ENCODE assay signal across 7 mouse cellular contexts in genomic region chr16:5202681-5203080, GRCm38 (mm10). TPM values are rescaled to one million over a fixed set of nuclear protein-coding genes. Genes with fewer than 3 reads are reported as not detected.
DNase-seq lines count a peak whose midpoint lies in the region; ATAC-seq and TF ChIP-seq lines count a peak whose summit lies in the region.

No protein-coding gene starts in this region.

- DNase-seq in T-cell, adult 2 months (ENCODE audit: low spot score) = peak; percentile 25
- peak; percentile 38 for DNase-seq in hindbrain, embryonic 10.5 days (ENCODE audit: low spot score)
- peak; percentile 50 for DNase-seq in layer of hippocampus, adult 9-10 months (ENCODE audit: low spot score)
- peak; percentile 83 for DNase-seq in lung, postnatal 0 days (ENCODE audit: low spot score)
- DNase-seq in retina, postnatal 1 day = peak; percentile 53

- no peaks in the 10 kb centered on the region for H3K9me3 ChIP-seq in ES-Bruce4 (replicated peaks; ENCODE audit: control insufficient read depth, insufficient read depth, low read length, poor library complexity, severe bottlenecking)
- H3K9me3 ChIP-seq in embryonic facial prominence, embryonic 15.5 days (replicated peaks) = no peaks in the 10 kb centered on the region
- H3K9me3 ChIP-seq in hindbrain, embryonic 10.5 days = no peaks in the 10 kb centered on the region
- H3K9me3 ChIP-seq in lung, postnatal 0 days (ENCODE audit: low read length) = no peaks in the 10 kb centered on the region

- no peaks in the 10 kb centered on the region for H3K27me3 ChIP-seq in ES-Bruce4 (ENCODE audit: control insufficient read depth, insufficient read depth, low read length, poor library complexity, severe bottlenecking)
- H3K27me3 ChIP-seq in embryonic facial prominence, embryonic 15.5 days = no peaks in the 10 kb centered on the region
- H3K27me3 ChIP-seq in hindbrain, embryonic 10.5 days (ENCODE audit: insufficient read depth, poor library complexity, severe bottlenecking) = peaks cover 4% of the 10 kb centered on the region; the same call in 1 of the 2 replicates
- no peaks in the 10 kb centered on the region for H3K27me3 ChIP-seq in lung, postnatal 0 days (replicated peaks; ENCODE audit: insufficient read depth, low read length)

- no peak overlapping the region for H3K27ac ChIP-seq in ES-Bruce4 (ENCODE audit: insufficient read depth, low read length)
- H3K27ac ChIP-seq in embryonic facial prominence, embryonic 15.5 days (replicated peaks) = no peak overlapping the region
- no peak overlapping the region for H3K27ac ChIP-seq in hindbrain, embryonic 10.5 days
- no peak overlapping the region for H3K27ac ChIP-seq in lung, postnatal 0 days (ENCODE audit: low read length)

- peak overlapping the region; percentile 94 for H3K4me2 ChIP-seq in embryonic facial prominence, embryonic 15.5 days (replicated peaks)
- peak overlapping the region; percentile 100 for H3K4me2 ChIP-seq in lung, postnatal 0 days (replicated peaks; ENCODE audit: low read depth, low read length)

- H3K36me3 ChIP-seq in ES-Bruce4 (ENCODE audit: control insufficient read depth, insufficient read depth, low read length, poor library complexity, severe bottlenecking) = no peaks in the 10 kb centered on the region
- peaks cover 15% of the 10 kb centered on the region for H3K36me3 ChIP-seq in embryonic facial prominence, embryonic 15.5 days
- peaks cover 17% of the 10 kb centered on the region for H3K36me3 ChIP-seq in hindbrain, embryonic 10.5 days
- H3K36me3 ChIP-seq in lung, postnatal 0 days (ENCODE audit: insufficient read depth, low read length) = no peaks in the 10 kb centered on the region

- H3K4me3 ChIP-seq in ES-Bruce4 (ENCODE audit: low read depth, low read length) = peak overlapping the region; percentile 91
- H3K4me3 ChIP-seq in embryonic facial prominence, embryonic 15.5 days (replicated peaks) = peak overlapping the region; percentile 79
- H3K4me3 ChIP-seq in hindbrain, embryonic 10.5 days = peak overlapping the region; percentile 92
- peak overlapping the region; percentile 75 for H3K4me3 ChIP-seq in lung, postnatal 0 days (ENCODE audit: low read depth, low read length)

- TF ChIP-seq CTCF in ES-Bruce4 (IDR thresholded peaks at IDR 0.05; ENCODE audit: low read depth, low read length) = peak; percentile 73
- peak; percentile 79 for TF ChIP-seq CTCF in lung, postnatal 0 days (IDR thresholded peaks at IDR 0.05)

- no peak for TF ChIP-seq POLR2A in ES-Bruce4 (IDR thresholded peaks at IDR 0.05; ENCODE audit: insufficient read depth, low read length)

- no peaks in the 10 kb centered on the region for H3K4me1 ChIP-seq in ES-Bruce4 (ENCODE audit: control insufficient read depth, insufficient read depth, low read length)
- H3K4me1 ChIP-seq in embryonic facial prominence, embryonic 15.5 days = peaks cover 12% of the 10 kb centered on the region
- H3K4me1 ChIP-seq in hindbrain, embryonic 10.5 days (replicated peaks) = peaks cover 10% of the 10 kb centered on the region
- H3K4me1 ChIP-seq in lung, postnatal 0 days (ENCODE audit: insufficient read depth, low read depth, low read length) = 0 out of 2 replicates have a peak, but pooled peaks cover 5% of the 10 kb centered on the region

- TF ChIP-seq EP300 in ES-Bruce4 (IDR thresholded peaks at IDR 0.05; ENCODE audit: insufficient read depth, low read depth, low read length) = no peak
- no peak for TF ChIP-seq EP300 in lung, postnatal 0 days (IDR thresholded peaks at IDR 0.05)

- ATAC-seq in embryonic facial prominence, embryonic 15.5 days (ENCODE audit: insufficient number of reproducible peaks, low FRiP score, low TSS enrichment, low read depth) = no peak
- ATAC-seq in lung, postnatal 0 days = no peak

- H3K9ac ChIP-seq in ES-Bruce4 (ENCODE audit: low read depth, poor library complexity, severe bottlenecking) = no peak overlapping the region
- no peak overlapping the region for H3K9ac ChIP-seq in embryonic facial prominence, embryonic 15.5 days
- H3K9ac ChIP-seq in lung, postnatal 0 days (replicated peaks; ENCODE audit: low read depth) = no peak overlapping the region

- WGBS in embryonic facial prominence, embryonic 15.5 days = 13% methylated on average over 4 of the region's 4 CpGs
- WGBS in hindbrain, embryonic 10.5 days = 14% methylated on average over 4 of the region's 4 CpGs
- WGBS in lung, postnatal 0 days = 12% methylated on average over 4 of the region's 4 CpGs

RNA-seq across cellular contexts. Expression of gene Nagpa, which starts 1.1 kb away (rescaled TPM):
- 3.9 and 5.1 TPM in 2 replicates for polyA plus RNA-seq in ES-Bruce4 (2011; ENCODE audit: insufficient read depth, insufficient read length, low read depth, missing spikeins)
- 21.1 and 21.7 TPM in 2 replicates for polyA plus RNA-seq in embryonic facial prominence, embryonic 15.5 days (2015; fragmentation: Nextera tagmentation; extraction: Ambion mirVana)
- polyA plus RNA-seq in hindbrain, embryonic 10.5 days (2016; fragmentation: Nextera tagmentation; extraction: Ambion mirVana) = 14.4 and 15.3 TPM in 2 replicates
- polyA plus RNA-seq in lung, postnatal 0 days (2015; fragmentation: Nextera tagmentation; extraction: Ambion mirVana) = 13.4 and 14.5 TPM in 2 replicates

RNA-seq across cellular contexts. Expression of gene AU021092, which starts 19.4 kb away (rescaled TPM):
- polyA plus RNA-seq in ES-Bruce4 (2011; ENCODE audit: insufficient read depth, insufficient read length, low read depth, missing spikeins) = not detected in 2 replicates
- 9.0 and 12.0 TPM in 2 replicates for polyA plus RNA-seq in embryonic facial prominence, embryonic 15.5 days (2015; fragmentation: Nextera tagmentation; extraction: Ambion mirVana)
- 1.8 and 3.2 TPM in 2 replicates for polyA plus RNA-seq in hindbrain, embryonic 10.5 days (2016; fragmentation: Nextera tagmentation; extraction: Ambion mirVana)
- 158 and 169 TPM in 2 replicates for polyA plus RNA-seq in lung, postnatal 0 days (2015; fragmentation: Nextera tagmentation; extraction: Ambion mirVana)

RNA-seq across cellular contexts. Expression of gene Alg1, which starts 30.7 kb away (rescaled TPM):
- polyA plus RNA-seq in ES-Bruce4 (2011; ENCODE audit: insufficient read depth, insufficient read length, low read depth, missing spikeins) = 9.1 and 13.4 TPM in 2 replicates
- polyA plus RNA-seq in embryonic facial prominence, embryonic 15.5 days (2015; fragmentation: Nextera tagmentation; extraction: Ambion mirVana) = 36.2 and 38.5 TPM in 2 replicates
- 27.8 and 28.0 TPM in 2 replicates for polyA plus RNA-seq in hindbrain, embryonic 10.5 days (2016; fragmentation: Nextera tagmentation; extraction: Ambion mirVana)
- 32.1 and 35.9 TPM in 2 replicates for polyA plus RNA-seq in lung, postnatal 0 days (2015; fragmentation: Nextera tagmentation; extraction: Ambion mirVana)

RNA-seq across cellular contexts. Expression of gene Eef2kmt, which starts 53.1 kb away (rescaled TPM):
- polyA plus RNA-seq in ES-Bruce4 (2011; ENCODE audit: insufficient read depth, insufficient read length, low read depth, missing spikeins) = 21.9 and 25.5 TPM in 2 replicates
- 26.6 and 33.7 TPM in 2 replicates for polyA plus RNA-seq in embryonic facial prominence, embryonic 15.5 days (2015; fragmentation: Nextera tagmentation; extraction: Ambion mirVana)
- 20.2 and 20.7 TPM in 2 replicates for polyA plus RNA-seq in hindbrain, embryonic 10.5 days (2016; fragmentation: Nextera tagmentation; extraction: Ambion mirVana)
- polyA plus RNA-seq in lung, postnatal 0 days (2015; fragmentation: Nextera tagmentation; extraction: Ambion mirVana) = 24.6 and 26.4 TPM in 2 replicates

RNA-seq across cellular contexts. Expression of gene Sec14l5, which starts 55.8 kb away (rescaled TPM):
- polyA plus RNA-seq in ES-Bruce4 (2011; ENCODE audit: insufficient read depth, insufficient read length, low read depth, missing spikeins) = 2.4 and 3.0 TPM in 2 replicates
- polyA plus RNA-seq in embryonic facial prominence, embryonic 15.5 days (2015; fragmentation: Nextera tagmentation; extraction: Ambion mirVana) = 0.35 TPM in 2 replicates
- 0.29 and 0.78 TPM in 2 replicates for polyA plus RNA-seq in hindbrain, embryonic 10.5 days (2016; fragmentation: Nextera tagmentation; extraction: Ambion mirVana)
- polyA plus RNA-seq in lung, postnatal 0 days (2015; fragmentation: Nextera tagmentation; extraction: Ambion mirVana) = 0.20 and 0.27 TPM in 2 replicates

Comparison
In these comparisons a context has a peak if more than half of its experiments do, and no peak if none do; other contexts are left out.
1. DNase-seq: peak in every context shown above with its lines; median percentile 83 in lung, postnatal 0 days; 53 in retina, postnatal 1 day; 50 in layer of hippocampus, adult 9-10 months; 38 in hindbrain, embryonic 10.5 days; 25 in T-cell, adult 2 months.
2. RNA of gene AU021092, which starts 19.4 kb away (polyA plus RNA-seq): 158 to 169 TPM in lung, postnatal 0 days; 9.0 to 12.0 TPM in embryonic facial prominence, embryonic 15.5 days, 1.8 to 3.2 TPM in hindbrain, embryonic 10.5 days and not detected in ES-Bruce4; every median in the first group is over 10 times any median in the second.
3. Peak in every context shown above with its lines, with median percentiles within 50 percentile points of each other: H3K4me3 ChIP-seq.